Mouse (Mus musculus) ES-CJ7 (cell line): Measurements from ENCODE around the gene Stim2.

Source experiments
- DNase-seq: peaks from one replicate; pipeline ENCODE4 v3.0.0; 2011; ENCODE audit warnings: low read depth, low spot score

Gene Stim2

DNA sequence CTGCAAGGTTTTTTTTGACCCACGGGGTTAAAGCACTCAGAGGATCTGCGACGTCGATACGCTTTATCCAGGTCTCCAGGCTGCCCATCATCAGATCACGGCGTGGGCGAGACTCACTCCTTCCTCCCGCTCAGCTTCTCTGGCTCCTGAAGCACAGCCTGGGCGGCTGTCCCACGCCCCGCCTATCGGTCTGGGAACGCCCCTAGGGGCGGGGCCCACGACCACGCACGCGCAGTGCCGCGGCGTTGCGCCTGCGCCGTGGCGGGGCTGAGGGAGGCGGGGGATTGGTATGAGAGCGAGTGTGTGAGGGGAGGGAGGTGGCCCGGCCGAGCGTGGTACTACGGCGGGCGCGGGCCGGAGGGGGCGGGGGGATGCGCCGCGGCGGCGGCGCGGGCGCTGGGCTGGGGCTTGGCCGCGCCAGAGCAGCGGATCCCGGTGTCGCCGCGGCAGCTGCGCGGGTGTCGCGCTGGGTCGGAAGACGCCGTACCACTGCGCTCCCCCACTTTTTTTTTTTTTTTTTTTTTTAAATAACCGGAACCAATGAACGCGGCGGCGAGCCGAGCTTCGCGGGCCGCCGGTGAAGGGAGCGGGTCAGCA lies at the start of gene Stim2:
Gene Stim2 (plus strand): TSS at position 354 of the 597 bp plus-strand sequence.
- DNase-seq: peak; percentile 93

DNA sequence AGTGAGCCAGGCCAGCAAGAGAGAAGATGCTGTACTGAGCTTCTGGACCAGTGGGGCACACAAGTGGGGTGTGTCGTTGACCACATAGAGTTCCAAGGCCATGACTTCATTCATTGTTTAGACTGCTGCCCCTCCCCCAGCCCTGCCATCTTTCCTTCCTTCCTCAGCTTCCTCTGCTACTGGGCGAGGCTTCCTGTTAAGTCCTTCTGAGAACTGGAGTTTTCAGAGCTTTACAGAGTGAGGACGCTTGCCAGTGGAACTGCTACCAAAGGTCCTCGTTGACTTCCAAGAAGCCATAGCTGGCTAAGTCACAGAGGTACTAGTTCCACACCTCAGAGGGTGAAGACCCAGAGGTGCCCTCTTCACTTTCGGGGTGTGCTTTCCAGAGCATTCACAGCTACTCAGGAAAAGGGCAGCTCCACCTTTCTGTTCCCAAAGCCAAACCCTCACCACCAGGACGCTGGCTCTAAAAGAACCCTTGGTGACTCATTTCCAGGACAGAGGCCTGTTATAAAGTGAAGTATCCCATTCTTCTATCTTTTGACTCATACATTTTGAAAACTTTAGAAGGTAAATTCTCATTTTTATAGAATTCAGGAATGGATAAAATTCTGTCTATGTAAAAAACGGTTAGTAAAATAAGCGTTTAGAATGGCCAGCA lies 49.6 kb upstream of the Stim2 start:
- peak; percentile 52 for DNase-seq

DNA sequence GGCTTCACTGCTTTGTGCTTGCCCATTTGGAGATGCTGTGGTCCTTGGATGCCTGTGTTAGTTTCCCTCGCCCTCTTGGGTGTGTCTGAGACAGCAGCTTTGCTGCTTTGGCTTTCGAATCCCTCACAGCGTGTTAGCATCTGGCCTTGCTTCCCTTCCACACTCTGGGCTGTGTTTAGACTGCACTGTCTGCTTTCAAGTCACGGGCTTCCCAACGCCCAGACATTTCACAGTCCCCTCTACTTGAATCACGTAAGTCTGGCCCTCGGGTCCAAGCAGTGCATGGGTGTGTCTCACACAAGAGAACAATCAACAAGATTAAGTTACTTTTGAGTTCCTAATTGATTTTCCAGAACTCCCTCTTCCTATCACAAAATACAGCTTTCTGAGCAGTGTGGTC lies 48.1 kb upstream of the Stim2 start:
- peak; percentile 40 for DNase-seq

DNA sequence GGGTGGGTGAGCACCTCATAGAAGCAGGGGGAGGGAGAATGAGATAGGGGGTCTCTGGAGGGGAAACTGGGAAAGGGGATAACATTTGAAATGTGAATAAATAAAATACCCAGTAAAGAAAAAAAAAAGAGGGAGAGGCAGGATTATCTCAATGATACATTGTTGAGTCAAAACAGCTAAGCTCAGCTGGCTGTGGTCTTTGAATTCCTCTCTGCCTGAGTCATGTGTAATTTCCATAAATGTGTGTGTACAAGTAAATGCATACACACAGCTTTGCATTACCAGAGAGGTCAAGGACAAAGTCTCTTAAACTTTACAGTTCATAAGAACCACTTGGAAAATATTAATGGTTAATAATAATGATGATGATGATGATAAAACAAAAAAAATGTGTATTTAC lies 45.1 kb upstream of the Stim2 start:
- DNase-seq: no peak

DNA sequence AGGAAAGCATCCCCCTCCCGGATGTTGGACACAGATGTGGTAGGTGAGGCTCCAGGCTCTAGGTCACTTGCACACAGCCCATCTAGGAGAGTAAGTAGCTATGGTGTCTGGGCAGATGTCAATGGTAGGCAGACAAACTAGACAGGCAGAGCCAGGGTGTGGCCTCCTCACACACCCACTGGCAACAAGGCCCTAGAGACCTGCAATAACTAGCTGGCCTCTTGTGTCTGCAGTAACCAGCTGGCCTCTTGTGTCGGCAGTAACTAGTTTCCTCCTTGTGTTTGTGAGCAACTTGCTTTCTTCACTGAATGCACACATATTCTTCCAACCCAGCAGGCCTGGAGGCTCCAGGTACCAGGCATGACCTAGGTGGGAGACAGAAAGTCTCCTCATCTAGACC lies 44.5 kb upstream of the Stim2 start:
- DNase-seq: no peak

DNA sequence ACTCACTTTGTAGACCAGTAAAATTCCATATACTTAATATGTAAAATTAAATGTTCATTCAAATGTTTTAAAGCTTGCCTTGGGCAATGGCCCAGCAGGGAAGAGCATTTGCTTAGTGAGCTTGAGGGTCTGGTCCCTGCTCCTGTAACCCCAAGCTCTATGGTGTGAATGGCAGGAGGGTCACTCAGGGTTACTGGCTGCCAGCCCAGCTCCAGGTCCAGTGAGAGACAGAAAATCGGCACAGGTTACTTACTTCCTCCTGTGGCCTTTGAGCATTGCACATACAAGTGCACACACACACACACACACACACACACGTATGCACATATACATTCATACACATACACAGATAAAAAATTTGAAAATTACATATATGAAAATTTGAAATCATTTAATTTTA lies 42.3 kb upstream of the Stim2 start:
- DNase-seq: no peak

DNA sequence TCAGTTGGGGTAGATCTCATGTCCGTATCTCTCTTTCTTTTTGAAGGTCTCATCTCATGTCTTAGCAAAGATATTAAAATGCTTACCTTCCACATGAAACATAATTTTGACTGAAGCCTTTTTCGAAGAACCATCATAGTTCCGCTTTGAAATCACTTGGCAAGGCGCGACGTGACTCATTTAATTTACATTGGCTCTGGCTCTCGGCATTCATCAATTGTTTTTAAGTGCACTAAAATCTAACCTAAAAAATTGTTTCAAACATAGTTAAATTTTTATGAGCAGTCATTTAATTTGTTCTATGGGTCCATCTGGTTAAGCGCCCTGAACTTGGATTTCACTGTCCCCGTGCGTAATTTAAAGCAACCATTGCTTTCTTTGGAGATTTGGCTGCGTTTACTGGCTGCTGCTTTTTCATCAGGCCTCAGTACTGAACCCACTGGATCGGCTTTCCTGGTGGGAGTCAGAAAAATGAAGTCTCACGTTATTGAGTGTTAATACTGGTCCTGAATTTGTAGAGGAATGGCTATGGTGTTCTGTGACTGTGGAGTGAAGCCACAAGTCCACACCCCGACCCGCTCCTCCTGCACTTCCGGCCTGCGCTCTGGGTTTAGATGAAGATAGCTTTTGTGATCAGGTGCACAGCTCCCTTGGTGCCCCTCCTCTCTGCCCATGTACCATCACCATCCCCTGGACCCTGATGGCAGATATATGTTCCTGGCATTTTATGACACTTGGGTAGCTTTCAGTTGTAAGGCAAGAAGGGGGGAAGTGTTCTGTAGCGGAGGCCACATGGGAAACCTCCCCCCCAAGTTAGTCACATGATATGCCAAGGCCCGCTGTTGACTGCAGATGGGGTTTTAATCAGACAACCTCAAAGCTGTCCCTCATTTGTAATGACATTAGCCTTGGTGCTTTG lies 41.6 kb upstream of the Stim2 start:
- DNase-seq: no peak

DNA sequence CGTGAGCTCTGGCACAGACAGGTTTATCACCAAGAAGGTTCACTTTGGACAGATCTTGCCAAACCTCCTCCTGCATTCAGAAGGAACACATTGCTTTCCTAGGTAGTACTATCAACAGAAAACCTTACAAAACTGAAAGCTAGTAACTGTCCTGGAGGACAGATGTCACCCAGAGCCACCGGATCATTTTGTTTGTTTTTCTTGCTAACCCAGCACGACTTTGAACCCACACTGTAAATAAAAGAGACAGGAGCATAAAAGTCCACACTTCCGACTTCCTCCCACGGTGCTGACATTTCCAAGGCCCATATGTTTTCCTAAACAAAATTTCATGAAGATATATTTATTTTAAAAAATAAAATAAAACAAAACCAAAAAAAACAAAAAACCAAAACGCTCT lies 41.0 kb upstream of the Stim2 start:
- no peak for DNase-seq

DNA sequence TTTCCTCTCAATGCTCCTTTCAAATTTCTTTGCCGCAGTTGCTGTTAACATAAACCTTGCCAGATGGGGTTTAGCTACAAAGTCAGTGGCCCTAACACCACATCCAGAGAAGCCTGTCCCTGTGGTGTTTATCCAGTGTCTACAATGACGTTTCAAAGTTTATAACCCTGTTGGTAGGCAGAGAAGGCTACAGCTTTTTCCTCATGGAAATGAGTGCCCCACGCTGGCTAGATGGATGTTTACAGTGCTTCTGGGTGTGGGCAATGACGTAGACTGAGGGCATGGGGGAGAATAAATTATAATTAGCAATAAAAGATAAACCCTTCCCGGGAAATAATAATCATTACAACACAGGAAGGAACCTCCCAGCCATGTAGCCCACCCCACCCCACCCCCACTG lies 37.1 kb upstream of the Stim2 start:
- no peak for DNase-seq

DNA sequence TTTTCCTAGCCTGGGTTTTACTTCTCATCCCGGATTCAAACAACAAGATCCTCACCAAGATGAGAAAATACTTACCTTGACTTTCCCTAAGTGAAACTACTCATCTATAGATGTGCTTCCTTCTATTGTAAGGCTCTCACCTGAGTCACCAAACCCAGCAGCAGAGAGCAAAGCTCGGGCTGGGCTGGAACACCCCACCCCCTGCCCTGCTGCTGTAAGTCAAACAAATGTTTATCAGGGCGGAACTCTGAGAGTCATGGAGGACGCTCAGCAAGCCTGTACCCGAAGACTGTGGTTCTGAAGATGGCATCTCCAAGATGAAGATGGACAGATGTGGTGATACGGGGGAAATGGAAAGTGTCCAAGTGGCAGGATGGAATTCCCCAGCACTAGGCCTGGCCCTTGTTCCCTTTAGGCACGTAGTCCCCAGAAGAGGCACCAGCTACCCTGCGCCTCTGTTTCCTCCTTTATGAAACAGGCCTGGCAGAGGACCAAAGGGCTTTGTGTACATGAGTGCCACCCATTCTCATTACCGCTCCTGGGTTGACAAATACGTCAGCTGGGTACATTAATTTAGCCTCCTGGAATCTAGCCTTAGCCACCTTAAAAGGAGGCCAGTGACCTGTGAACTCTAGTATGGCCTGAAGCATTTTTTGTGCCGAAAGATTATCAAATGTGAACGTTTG lies 36.3 kb upstream of the Stim2 start:
- no peak for DNase-seq

DNA sequence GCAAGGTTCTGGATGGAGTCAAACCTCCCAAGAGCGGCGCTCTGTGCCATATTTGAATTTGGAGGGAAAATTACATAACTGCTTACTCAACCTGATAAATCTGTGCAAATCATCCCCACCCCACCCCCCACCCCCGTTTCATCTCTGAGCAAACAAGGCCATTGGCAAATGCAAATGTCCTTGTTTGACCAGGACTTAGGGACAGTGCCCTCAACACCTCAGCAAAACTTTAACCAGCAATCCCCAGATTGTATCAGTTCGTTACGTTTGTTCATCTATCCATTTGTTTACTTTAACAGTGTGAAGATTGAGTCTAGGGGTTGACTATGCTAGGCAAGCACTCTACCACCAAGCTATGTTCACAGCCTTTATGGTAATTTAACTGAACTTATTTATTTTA lies 32.6 kb upstream of the Stim2 start:
- no peak for DNase-seq

DNA sequence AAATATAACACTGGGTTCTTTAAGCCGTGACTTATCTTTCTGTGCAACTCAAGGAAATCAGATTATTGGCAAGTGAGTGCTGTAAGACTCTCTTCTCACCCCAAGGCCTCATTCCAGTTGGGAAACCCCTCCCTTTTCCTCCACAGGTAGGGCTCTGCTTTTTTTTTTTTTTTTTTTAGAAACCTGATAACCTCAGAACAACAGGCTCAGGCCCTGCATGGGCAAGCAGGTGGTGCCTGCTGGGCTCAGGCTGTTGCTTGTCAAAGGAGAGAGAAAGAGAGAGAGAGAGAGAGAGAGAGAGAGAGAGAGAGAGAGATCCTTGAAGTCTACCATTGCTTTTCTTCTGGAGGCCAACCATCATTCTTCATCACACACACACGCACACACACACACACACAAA lies 30.7 kb upstream of the Stim2 start:
- no peak for DNase-seq

DNA sequence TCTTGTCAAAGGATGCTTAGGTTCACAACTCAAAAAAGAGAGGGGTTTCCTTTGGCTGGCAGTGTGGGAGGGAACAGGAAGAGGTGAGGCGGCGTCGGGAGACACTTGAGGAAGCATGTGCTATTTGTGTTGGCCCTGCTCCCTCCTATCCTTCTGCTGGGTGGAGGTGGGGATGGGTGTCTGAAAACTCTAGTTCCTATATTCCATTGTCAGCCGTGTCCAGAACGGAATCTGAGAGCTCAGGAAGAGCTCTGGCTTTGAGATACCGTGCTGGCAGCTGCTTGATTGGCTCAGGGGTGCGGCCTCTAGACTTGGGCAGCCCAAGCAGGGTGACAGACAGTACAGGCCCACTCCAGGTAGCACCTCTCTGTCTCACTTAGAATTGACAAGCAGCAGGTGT lies 28.1 kb upstream of the Stim2 start:
- no peak for DNase-seq

DNA sequence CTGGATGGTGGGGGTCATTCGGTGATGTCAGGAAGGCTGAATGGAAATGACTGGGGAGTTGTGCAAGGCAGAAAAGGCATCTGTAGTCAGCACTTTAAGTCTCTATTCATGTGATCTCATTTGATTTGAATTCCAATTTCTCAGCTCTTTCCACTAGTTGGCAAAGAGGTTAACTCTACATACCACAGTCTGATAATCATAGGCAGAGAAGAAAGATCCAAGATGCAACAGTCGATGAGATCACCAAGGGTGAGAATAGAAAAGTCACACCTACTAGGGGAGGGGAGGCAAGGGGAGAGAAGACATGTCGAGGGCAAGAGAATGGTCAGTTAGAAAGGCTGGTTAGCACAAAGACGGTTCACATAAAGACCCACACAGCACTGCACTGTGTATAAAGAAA lies 27.1 kb upstream of the Stim2 start:
- DNase-seq: no peak

DNA sequence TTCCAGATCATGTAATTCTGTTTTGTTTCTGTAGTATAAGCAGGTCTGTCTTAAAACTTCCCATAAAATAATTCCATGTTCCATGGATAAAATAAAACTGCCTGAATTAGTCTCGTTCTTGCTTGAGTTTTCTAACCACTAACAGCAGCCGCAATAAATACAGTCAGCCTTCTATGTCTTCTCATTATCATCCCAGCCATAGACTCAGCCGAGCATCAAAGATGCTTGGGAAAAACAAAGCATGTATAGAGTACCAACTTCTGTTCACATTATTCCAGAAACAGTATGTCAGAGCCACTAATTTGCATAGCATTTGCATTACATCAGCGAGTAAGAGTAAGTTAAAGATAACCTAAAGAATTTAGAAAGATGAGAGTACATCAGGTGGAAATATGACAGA lies 25.4 kb upstream of the Stim2 start:
- no peak for DNase-seq

DNA sequence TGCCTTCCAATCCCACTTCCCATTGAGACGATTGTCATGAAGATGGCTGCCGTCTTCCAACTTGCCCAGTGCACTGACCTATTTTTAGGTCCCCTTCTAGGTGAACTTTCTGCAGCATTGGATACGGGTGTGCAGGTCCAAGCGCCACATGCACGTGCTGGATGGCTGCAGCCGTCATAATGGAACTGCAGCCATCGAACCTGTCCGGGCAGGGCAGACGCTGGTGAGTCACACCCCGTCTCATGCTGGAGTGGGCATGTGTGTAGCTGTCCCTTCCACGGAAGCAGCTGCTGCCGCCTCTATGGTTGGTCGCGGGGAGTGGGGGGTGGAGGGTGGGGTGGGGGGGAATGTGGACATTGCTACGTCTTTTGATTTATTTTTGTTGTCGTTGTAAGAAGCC lies 21.8 kb upstream of the Stim2 start:
- DNase-seq: no peak

DNA sequence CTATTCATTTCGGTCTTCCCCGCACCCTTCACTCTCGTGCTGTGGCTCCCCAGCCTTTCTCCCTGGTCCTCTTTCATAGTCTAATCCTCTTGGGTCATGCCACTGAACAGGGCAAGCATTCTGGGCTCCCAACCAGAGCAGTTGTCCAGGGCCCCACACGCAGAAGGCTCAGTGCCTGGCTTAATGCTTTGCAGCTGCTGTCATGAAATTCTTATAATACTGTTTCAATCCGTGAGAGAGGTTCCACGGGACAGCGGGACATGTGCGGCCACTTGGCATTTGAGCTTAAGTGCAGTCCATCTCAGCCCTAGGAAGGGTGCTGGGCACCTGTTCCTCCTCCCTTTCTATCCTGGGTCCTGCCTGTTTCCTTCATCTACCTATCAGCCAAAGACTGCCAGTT lies 21.2 kb upstream of the Stim2 start:
- DNase-seq: no peak

DNA sequence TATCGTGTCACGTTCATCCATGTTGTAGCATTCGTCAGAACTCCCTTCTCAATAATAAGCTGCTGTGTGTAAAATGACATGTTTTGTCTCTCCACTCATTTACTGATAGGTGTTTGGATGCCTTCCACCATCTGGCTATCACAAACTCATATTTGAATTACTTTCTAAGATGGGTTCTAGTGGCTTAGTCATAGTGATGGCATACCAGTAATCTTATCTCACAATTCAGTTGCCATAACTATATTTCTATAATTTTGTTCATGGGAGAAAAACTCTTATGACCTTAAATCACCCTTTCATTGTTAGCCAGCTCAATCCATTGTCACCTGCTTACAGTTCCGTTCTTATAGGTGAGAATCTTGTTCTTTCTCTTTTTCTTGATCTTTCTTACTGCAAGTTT lies 14.9 kb upstream of the Stim2 start:
- no peak for DNase-seq

DNA sequence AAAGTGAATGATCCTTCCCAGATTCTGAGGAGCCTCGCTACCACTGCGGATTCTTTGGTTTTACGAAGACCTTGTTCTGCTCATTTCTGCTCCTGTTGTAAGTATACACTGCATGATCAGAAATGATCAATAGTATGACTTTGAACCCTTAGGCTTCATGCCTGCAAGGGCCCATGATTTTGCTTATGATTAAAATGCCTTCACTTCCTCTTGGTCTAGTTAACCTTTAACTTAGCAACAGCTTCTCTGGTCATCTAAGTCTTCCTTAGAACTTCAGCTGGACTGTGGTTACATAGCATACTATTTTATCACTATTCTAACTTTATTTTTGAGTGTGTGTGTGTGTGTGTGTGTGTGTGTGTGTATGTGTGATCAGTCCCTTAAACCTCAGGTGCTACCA lies 12.7 kb upstream of the Stim2 start:
- no peak for DNase-seq

DNA sequence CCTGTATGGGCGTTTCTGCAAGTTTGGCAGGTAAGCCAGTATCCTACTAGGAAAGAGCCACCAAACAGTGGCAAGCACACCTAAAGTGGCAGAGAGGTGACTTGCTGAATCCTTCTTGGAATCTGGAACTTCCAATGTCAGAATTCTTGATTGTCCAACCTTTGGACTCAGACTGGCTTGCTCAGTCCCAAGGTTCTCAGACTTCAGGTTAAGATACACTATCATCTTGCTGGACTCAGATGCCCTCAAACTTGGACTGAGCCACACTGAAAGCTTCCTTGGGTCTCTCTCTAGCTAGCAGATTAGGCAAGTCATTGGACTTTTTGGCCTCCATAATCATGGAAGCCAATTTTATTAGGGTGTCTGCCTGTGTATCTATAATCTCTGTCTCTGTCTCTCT lies 10.8 kb upstream of the Stim2 start:
- DNase-seq: no peak

DNA sequence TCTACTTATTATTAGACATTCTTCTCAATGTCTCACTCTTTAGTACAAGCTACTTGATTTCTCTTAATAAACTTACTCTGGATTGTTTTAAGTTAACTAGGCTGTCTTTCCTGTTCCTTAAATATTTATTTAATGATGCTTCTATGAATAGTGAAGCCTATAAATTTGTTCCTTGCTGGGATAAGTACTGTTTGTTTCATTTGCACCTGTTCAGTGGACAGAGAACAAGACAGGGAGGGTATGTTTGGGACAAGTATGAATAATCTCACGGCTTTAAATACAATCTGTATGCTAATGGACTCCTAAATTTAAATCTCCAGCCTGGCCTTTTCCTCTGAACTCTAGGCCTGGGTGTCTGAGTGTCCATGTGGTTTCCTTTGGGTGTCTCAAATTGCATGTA lies 10.2 kb upstream of the Stim2 start:
- DNase-seq: no peak

DNA sequence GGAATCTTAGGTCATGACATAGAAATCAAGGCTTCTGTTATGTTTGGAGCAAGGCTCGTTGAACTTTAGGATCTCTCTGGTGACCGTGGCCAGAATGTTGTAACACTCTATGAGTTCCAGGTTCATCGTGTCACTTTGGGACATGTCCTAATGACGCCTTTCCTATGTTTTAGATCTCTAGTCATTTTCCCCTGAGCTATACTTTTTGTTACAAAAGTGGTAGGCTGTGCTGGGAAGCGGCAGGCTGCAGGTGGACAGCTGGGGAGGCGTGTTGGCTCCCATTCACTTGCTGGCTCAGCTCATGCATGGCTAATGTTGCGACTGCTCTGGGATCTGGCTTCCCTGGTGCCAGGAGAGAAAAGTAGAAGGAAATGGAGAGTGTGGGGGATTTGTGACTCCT lies 5.7 kb upstream of the Stim2 start:
- no peak for DNase-seq
